Mouse (Mus musculus): Measurements from ENCODE around the gene Hmox2. TPM values are rescaled to one million over a fixed set of nuclear protein-coding genes. Genes with fewer than 3 reads are reported as not detected.
A peak's percentile ranks its signal among the peaks of the same experiment; 100 is the strongest.
"Not testable (repeated sequence)": the region's sequence is repeated elsewhere in the genome, so short reads cannot be mapped to it uniquely, and the experiment has no call there.

Gene Hmox2
- 54.0 and 59.1 TPM in 2 replicates for polyA plus RNA-seq (2012; rRNA removed)

GRCm38 (mm10) chr16:4725780-4726527, at the start of gene Hmox2:
Hmox2 (plus strand) TSS chr16:4726361.
- peak; percentile 95 for DNase-seq (ENCODE audit: low spot score)

DNA sequence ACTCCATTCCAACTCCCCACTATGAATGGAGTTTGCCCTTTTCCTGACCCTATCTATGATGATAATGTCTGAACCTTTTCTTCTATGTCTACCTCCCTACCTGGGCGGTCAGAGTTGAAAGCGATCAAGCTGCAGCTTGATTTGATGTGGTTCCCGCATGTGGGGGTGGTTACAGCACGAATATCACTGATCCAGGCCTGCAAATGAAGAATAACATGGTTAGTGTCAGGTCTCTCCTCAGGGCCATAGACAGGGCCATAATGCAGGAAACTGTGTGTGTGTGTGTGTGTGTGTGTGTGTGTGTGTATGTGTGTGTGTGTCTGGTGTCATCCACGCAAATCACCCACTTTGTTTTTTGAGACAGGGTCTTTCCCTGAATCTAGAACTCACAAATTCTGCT, 49.3 kb upstream of the Hmox2 start:
- no peak for DNase-seq (ENCODE audit: low spot score)

GRCm38 (mm10) chr16:4678080-4678479, 48.1 kb upstream of the Hmox2 start:
- DNase-seq (ENCODE audit: low spot score) = no peak

DNA sequence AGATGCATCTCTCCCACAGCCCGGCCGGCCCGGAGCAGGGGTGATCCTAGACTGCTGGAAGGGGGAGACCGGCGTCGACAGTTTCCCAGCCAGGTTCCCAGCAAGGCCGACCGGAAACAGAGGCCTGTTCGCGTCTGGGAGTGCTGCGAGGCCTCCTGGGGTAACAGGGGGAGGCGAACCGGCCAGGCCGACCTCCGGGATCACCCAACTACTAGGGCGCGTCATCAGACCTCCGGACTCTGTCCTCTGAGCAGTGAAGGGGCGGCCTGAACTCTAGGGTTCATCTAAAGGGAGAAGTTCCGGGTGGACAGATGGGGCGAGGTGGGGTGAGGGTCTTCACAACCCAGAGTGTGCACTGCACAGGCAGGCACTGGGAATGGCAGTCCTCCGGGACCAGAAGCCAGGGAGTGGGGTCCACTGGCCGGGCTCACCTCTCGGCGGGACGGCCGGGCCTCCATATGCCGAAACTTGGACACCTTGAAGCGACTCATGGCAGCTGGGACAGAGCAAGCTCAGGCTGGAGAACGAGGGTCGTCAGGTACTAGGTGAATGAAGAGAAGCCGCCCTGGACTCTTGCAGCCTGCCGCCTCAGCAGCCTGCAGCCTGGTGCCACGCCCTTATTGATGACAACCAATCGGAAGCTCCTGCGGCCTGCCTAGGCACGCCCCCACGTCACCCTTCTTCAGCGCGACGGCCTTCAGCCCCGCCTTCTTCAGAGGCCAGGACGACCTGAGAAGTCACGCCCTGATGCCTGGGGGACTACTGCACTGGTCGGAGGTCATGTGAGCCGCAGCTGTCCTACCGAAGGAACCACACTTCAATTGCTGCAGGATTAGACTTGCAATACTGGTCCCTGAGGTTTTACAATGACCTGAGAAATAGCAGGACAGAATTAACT, 46.8 kb upstream of the Hmox2 start, which contains the start of gene Coro7:
Gene Coro7, minus strand, starts transcription at position 657 of the 898 bp plus-strand sequence.
- peak; percentile 56 for DNase-seq (ENCODE audit: low spot score)

GRCm38 (mm10) chr16:4680922-4681455, 45.2 kb upstream of the Hmox2 start:
- not testable (repeated sequence) for DNase-seq (ENCODE audit: low spot score)

GRCm38 (mm10) chr16:4682628-4683179, 43.5 kb upstream of the Hmox2 start:
- no peak for DNase-seq (ENCODE audit: low spot score)

DNA sequence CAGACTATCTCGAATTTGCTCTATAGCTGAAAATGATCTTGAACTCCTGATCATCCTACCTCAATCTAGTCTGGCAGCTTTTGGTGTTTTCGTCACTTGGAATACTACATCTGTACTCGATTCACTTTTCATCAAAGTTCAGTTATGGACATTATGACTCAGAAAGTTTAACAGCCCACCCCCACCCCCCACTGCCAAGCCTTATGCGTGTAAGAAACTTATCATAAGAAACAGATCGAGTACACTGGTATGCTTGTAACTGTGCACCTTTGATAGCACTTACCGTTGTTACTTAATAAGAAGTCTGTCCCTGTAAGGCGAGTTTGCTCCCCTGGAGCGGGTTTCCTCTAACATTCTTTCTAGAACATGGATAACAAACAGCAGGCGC, 43.0 kb upstream of the Hmox2 start:
- DNase-seq (ENCODE audit: low spot score) = no peak

DNA sequence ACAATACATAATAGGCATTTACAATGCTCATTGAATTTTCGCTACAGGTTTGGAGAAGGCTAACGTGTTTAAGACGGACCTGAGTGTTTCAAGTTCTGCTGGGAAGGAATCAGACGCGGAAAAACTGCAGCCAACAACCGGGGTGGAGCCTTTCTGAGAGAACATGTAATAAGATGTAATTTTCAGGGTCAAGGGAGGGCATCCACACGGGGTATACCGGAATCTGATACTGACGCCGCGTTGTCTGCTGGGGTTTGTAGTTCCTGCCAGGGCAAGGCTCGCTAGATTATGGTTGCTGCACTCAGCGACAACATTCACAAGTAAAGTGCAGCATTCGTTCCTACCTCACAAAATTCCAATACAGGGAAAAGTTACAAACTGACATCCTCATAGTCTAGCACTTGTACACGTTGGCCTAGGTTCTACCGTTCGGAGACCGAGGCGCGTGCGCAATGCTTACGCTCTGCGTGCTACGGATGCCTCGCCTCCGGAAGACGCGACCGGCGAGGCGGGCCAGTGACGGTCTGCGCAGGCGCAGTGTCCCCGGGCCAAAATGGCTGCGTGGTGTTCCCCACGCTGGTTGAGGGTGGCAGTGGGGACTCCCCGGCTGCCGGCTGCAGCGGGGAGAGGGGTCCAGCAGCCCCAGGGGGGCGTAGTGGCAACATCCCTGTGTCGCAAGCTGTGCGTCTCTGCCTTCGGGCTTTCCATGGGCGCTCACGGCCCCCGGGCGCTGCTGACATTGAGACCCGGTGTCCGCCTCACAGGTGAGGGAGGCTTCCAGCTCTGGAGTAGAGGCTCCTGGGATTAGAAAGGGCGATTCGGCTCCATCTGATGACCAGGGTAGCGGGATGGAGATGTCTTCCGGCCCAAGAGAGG, 42.3 kb upstream of the Hmox2 start:
- DNase-seq (ENCODE audit: low spot score) = peak; percentile 99

- DNase-seq (ENCODE audit: low spot score) = no peak
These were observed 41.7 kb upstream of the Hmox2 start for GRCm38 (mm10) chr16:4684457-4684791.

- DNase-seq (ENCODE audit: low spot score) = not testable (repeated sequence)
These were observed 36.8 kb upstream of the Hmox2 start for GRCm38 (mm10) chr16:4689371-4689770.

DNA sequence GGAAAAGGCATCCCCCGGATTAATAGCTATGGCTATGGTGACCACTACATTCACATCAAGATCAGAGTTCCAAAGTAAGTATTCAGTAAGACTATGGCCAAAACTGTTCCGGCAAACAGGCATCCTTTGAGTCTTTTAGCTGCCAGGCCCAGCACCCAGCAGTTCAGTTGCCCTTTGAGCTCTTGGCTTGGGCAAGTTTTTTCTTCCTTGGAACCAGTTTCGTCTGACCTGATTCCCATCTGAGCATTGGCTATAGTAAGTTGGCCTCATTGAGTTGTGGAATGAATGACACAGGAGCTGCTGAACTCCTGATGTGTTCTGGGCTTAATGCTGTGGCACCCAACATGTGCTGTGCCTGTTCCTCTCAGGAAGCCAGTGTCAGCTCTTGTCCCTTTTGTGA, 24.9 kb upstream of the Hmox2 start:
- DNase-seq (ENCODE audit: low spot score) = no peak

DNA sequence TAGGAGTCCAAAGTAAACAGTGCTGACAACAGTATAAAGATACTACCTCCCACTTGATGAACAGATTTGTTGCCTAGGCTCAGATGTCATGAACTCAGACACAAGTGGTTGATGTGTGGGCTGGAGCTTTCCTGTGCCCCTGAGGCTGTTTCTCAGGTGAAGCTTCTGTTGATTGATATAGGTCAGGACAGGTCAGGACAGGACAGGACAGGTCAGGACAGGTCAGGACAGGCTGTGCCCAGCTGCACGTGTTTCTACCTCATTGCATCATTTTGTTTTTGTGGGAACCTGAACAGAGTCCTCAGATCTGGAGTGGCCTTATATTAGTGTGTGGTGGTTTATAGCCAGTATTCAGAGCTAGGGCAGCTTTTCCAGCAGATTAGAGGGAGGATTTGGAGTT, 23.5 kb upstream of the Hmox2 start:
- DNase-seq (ENCODE audit: low spot score) = no peak

GRCm38 (mm10) chr16:4705541-4705940, 20.6 kb upstream of the Hmox2 start:
- no peak for DNase-seq (ENCODE audit: low spot score)

- DNase-seq (ENCODE audit: low spot score) = no peak
These were observed 15.0 kb upstream of the Hmox2 start for GRCm38 (mm10) chr16:4711173-4711572.

DNA sequence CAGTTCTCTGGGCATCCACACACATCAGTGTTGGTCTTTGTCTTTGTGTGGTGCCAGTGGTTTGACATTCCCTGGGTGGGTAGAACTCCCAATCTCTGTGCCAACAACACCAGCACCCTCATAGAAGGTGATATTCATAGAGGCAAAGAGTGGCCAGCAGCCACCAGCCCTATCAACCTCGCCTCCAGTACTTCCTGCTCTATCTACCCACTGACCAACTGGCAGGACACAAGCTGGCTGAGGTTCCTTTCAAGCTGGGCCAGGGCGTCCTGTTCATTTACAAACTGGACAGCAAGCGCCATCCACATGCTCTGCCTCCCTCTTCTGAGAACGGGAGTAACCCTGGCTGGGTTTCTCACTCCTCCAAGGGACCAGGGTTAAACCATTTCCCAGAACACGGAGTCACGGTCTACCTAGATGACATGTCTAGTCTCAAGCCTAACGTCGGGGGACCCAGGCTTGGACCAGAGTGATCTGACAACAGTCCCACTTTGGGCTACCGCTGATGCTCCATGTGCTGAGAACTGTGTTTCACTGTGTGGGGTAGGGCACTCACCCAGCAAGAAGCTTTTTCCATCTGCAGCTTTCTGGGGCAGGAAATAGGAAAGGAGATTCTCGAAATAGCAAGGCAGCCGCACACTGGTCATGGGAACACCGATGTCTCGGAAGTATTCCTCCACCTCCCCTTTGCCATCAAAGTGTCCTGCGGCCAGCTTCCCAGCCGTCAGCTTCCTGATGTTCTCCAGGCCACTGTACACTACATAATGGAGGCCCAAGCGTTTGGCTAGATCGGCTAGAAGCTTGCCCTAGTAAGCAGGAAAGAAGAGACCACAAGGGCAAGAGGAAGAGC, 12.1 kb upstream of the Hmox2 start:
- no peak for DNase-seq (ENCODE audit: low spot score)

DNA sequence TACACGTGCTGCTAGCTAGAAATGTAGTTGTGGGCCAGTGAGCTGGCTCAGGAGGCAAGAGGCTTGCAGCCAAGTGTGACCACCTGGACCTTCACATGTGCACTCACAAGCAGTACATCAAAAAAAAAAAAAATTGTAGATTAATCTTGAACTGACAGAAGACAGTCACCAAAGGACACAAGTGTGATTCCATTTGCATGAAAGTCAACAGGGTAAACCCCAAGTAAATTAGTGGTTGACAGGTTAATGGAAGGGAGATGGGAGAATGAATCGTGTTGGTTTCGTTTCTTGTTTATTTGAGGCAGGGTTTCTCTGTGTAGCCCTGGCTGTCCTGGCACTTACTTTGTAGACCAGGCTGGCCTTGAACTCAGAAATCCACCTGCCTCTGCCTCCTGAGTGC, 8.3 kb upstream of the Hmox2 start:
- no peak for DNase-seq (ENCODE audit: low spot score)

- DNase-seq (ENCODE audit: low spot score) = peak; percentile 38
These were observed 7.2 kb upstream of the Hmox2 start, which contains the start of gene Nmral1 for GRCm38 (mm10) chr16:4718753-4719518. Nmral1 (minus strand) TSS chr16:4719356.

DNA sequence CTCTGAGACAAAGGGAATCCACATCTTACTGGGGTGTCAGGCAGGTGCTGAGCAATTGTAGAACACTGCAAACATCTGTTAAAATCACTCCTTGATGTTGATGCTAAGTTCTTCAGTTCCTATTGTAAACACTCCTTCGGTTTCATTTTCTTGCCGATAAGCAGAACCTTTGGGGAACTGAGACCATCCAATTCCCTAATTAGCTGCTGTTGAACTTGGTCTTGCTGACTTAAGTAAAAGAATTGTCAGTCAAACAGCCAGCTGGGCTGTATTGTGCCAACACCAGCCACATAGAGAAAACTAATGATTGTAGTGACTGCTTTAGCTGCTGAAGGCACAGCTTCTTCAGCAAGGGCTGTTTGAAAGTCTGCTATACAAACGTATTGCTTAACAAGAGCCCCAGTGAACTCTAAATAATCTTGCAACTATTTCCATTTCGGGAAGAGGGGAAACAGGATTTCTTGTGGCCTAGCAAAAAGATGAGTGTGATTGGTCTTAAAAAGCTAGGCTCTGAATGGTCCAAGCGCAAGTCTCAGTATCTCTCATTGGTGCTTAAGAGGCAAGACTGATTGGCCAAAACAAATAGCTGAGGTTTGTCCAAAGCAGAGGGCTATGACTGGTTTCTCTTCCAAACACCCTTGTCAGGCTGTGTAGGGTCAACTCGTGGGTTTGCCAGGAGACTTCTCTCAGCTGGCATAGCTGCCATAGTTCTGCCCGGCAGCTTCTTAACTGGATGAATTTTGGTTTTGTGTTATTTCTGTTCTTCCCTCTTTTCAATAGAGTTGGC, 3.8 kb upstream of the Hmox2 start:
- DNase-seq (ENCODE audit: low spot score) = no peak

GRCm38 (mm10) chr16:4722915-4723209, 3.3 kb upstream of the Hmox2 start:
- DNase-seq (ENCODE audit: low spot score) = no peak

Measured in urinary bladder, adult 2 months (tissue).